Mouse (Mus musculus) forebrain, embryonic 11.5 days (tissue): ENCODE measurements around the gene Tmem9b. TPM values are rescaled to one million over a fixed set of nuclear protein-coding genes. Genes with fewer than 3 reads are reported as not detected.
A peak's percentile ranks its signal among the peaks of the same experiment; 100 is the strongest.

Experiments
- ATAC-seq: fragments of 200-750 bp; cut with Nextera tagmentation; replicated peaks from 2 replicates; pipeline ENCODE4 v1.8.0; 2017; ENCODE audit warnings: moderate TSS enrichment; ENCODE audit not compliant: low FRiP score
- DNase-seq: peaks from one replicate; pipeline ENCODE4 v3.0.0-alpha.2; 2017; ENCODE audit warnings: low spot score
- H3K27ac ChIP-seq: fragments of 300-500 bp; sonication (generic); 2 replicates; pipeline ENCODE4 v1.5.1; 2014; ENCODE audit warnings: low read depth, low read length
- H3K27me3 ChIP-seq: fragments of 300-500 bp; sonication (generic); 2 replicates; pipeline ENCODE4 v1.6.1; 2014; ENCODE audit warnings: mild to moderate bottlenecking, low read length, mixed read lengths; ENCODE audit not compliant: control insufficient read depth, insufficient read depth
- H3K36me3 ChIP-seq: fragments of 300-500 bp; sonication (generic); 2 replicates; pipeline ENCODE4 v1.6.1; 2014; ENCODE audit warnings: mild to moderate bottlenecking, low read length, moderate library complexity, mixed read lengths; ENCODE audit not compliant: control insufficient read depth, insufficient read depth
- H3K4me1 ChIP-seq: fragments of 300-500 bp; sonication (generic); replicated peaks from 2 replicates; pipeline ENCODE4 v1.6.1; 2014; ENCODE audit warnings: low read length, mixed read lengths; ENCODE audit not compliant: control insufficient read depth, insufficient read depth
- H3K4me2 ChIP-seq: fragments of 300-500 bp; sonication (generic); 2 replicates; pipeline ENCODE4 v1.6.1; 2014; ENCODE audit warnings: low read depth, mild to moderate bottlenecking, low read length, moderate library complexity, mixed read lengths; ENCODE audit not compliant: severe bottlenecking
- H3K4me3 ChIP-seq: fragments of 300-500 bp; sonication (generic); 2 replicates; pipeline ENCODE4 v1.5.1; 2014; ENCODE audit warnings: low read depth, low read length
- H3K9ac ChIP-seq: fragments of 300-500 bp; sonication (generic); 2 replicates; pipeline ENCODE4 v1.6.1; 2014; ENCODE audit warnings: low read length
- H3K9me3 ChIP-seq: fragments of 300-500 bp; sonication (generic); 2 replicates; pipeline ENCODE4 v1.6.1; 2016; ENCODE audit warnings: low read length, mixed read lengths; ENCODE audit not compliant: control insufficient read depth
- WGBS: fragments of 180-500 bp; shearing (Covaris S2); extraction: QIAGEN DNeasy Blood & Tissue Kit; methylation state at CpG from one replicate; pipeline ENCODE4 v1.1.7; 2014; 5-methylcytosine and 5-hydroxymethylcytosine counted together
- polyA plus RNA-seq: library from polyadenylated mRNA; unstranded; fragments of >200 nt; fragmentation: Nextera tagmentation; extraction: Ambion mirVana; gene quantifications from 2 replicates; pipeline ENCODE4 v1.2.1, GENCODE M21; 2014

Gene Tmem9b
- polyA plus RNA-seq: 45.7 and 47.1 TPM in 2 replicates

DNA sequence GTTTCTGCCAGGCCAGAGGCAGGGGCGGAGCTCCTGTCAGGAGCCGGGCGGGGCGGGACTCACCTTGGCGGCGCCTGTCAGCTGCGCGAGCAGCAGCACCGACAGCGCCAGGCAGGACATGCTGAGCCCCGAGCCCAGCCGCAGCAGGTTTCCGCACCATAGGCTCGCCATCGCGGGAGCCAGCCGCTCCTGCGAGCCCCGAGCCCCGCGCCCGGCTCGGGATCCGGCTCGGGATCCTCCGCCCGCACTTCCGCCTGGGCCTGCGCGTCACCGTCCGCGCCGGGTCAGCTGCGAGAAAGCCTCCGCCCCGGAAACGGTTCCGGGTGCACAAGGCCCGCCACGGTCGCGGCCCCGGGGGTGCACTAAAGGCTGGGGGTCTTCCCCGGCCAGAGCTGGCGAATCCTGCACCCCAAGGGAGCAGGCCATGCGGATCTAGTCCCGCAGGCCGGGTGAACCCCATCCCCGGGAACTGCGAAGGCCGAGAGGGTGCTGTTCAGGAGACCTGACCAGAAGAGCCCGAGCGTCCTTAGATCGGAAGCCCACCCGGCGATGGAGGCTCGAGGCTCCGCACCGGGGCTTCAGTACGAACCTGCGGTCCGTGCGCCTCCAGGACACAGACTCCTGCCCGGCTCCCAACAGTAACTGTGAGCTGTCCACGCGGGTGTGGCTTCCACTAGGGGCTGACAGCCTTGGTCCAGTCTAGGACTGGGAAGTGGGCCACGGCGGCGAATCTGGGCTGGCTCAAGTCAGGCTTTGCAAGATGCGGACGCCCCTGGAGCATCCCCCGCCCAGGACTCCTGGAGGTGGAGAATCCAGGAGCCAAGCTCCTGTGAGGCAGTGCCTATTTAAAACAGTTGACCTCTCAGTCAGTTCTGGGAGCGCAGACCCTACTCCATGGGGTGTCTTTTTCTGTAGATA is at the start of gene Tmem9b:
Gene Tmem9b (minus strand): TSS at position 868 of the 918 bp plus-strand sequence.
- H3K4me2 ChIP-seq: peak within 1 kb of the TSS; percentile 82

DNA sequence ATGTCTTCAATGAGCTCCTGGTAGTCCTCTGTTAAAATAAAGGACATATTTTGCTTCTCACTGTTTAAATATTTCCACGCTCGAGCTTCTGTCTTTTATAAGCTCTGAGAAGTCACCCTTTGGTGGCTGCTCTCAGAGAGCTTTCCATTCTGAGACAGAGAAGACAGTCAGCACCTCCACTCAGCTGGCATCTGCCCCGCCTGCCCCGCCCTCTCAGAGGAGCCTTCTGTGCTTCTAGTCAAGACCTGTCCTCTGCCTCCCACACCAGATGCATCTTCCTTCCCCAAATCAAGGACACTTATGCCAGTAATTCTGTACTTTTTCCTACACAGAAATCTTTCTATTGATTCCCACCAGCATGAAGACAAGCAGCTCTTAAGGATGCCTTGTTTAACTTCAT is 48.0 kb upstream of the Tmem9b start:
- Histone ChIP-seq H3K4me2 (no peak overlapping the region), H3K4me1 (no peaks in the 10 kb centered on the region), H3K4me3 (no peak overlapping the region), H3K9me3 (no peaks in the 10 kb centered on the region), H3K27ac (no peak overlapping the region), H3K36me3 (no peaks in the 10 kb centered on the region), H3K9ac (no peak overlapping the region), H3K27me3 (no peaks in the 10 kb centered on the region; the same call in 1 of the 2 replicates)
- no peak for DNase-seq
- ATAC-seq: no peak
- 89% methylated on average over 4 of the region's 4 CpGs for WGBS

More for the DNA sequence above, at the start of gene Tmem9b:
- no peaks in the 10 kb centered on the region for H3K9me3 ChIP-seq
- under 1% methylated on average over 72 of the region's 74 CpGs for WGBS
- peak; percentile 86 for DNase-seq
- ATAC-seq: peak; percentile 89
- H3K27ac ChIP-seq: peak within 1 kb of the TSS; percentile 0; the same call in 1 of the 2 replicates
- H3K27me3 ChIP-seq: no peaks in the 10 kb centered on the region
- H3K4me1 ChIP-seq: no peaks in the 10 kb centered on the region
- H3K36me3 ChIP-seq: no peaks in the 10 kb centered on the region
- H3K9ac ChIP-seq: peak within 1 kb of the TSS; percentile 89
- peak within 1 kb of the TSS; percentile 88 for H3K4me3 ChIP-seq

DNA sequence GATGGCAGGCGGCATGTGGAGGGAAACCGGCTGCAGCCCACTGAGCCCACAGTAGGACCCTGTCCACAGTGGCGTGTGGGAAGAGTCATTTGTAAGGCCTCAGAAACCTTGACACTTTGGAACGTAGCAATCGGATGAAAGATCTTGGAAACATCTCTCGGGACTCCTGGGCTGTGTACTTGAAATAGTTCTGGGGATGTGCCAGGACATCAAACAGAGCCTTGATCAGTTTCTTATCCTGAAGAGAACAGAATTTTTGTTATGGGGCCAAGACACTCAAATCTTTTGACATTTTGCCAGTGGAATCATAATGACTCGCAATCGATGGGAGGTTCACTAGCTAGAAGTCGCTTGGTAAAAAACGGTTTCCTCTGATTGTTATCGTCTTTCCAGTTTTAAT is 46.5 kb upstream of the Tmem9b start:
- Histone ChIP-seq H3K9me3 (no peaks in the 10 kb centered on the region), H3K36me3 (no peaks in the 10 kb centered on the region), H3K4me2 (no peak overlapping the region), H3K27ac (no peak overlapping the region), H3K27me3 (no peaks in the 10 kb centered on the region), H3K4me1 (no peaks in the 10 kb centered on the region), H3K4me3 (no peak overlapping the region), H3K9ac (no peak overlapping the region)
- ATAC-seq (no peak), DNase-seq (no peak)
- 93% methylated on average over 11 of the region's 11 CpGs for WGBS

DNA sequence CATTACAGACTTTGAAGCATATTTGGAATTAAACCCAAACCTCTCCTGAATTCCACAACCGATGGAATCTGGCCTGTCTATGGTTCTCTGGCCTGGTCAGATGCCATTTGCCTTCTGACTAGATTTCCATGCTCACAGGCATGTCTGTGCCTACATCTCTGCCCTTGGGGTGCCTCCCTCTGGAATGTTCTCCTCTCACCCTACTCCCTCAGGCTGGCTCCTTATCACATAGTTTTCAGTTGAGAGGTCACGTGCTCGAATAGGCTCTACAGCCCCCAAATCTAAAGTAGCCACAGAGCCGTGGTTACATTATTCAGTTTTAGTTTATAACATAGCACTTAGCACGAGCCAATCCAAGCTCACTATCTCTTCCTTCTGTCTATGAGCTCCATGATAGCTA is 42.9 kb upstream of the Tmem9b start:
- Histone ChIP-seq H3K4me3 (no peak overlapping the region), H3K27me3 (no peaks in the 10 kb centered on the region), H3K9ac (no peak overlapping the region), H3K4me1 (no peaks in the 10 kb centered on the region), H3K27ac (no peak overlapping the region), H3K9me3 (no peaks in the 10 kb centered on the region), H3K36me3 (no peaks in the 10 kb centered on the region), H3K4me2 (no peak overlapping the region)
- ATAC-seq (no peak), DNase-seq (no peak)
- WGBS: 87% methylated on average over 5 of the region's 5 CpGs

DNA sequence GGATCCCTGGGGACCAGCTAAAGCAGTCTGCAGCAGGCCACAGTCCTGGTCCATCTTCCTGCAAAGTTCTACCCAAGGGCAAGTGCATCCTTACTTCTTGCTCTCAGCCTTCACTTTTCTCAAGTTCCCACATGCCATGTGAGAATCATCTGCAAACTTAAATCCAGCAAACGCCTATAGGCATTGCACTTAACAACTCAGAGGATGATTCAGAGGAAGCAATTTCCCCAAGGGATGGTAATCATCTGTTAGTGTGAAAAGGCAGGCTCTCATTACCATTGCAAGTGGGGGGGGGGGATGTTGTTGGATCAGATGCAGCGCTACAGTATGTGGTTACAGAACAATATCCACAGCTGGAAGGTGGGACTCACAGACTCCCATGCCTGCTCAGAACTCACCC is 41.9 kb upstream of the Tmem9b start:
- no peak overlapping the region for H3K4me3 ChIP-seq
- no peak overlapping the region for H3K27ac ChIP-seq
- ATAC-seq (no peak), DNase-seq (no peak)
- no peaks in the 10 kb centered on the region for H3K9me3 ChIP-seq
- no peaks in the 10 kb centered on the region for H3K4me1 ChIP-seq
- H3K4me2 ChIP-seq: no peak overlapping the region
- H3K27me3 ChIP-seq: no peaks in the 10 kb centered on the region
- no peaks in the 10 kb centered on the region for H3K36me3 ChIP-seq
- no peak overlapping the region for H3K9ac ChIP-seq
- 79% methylated on average over 2 of the region's 2 CpGs for WGBS

DNA sequence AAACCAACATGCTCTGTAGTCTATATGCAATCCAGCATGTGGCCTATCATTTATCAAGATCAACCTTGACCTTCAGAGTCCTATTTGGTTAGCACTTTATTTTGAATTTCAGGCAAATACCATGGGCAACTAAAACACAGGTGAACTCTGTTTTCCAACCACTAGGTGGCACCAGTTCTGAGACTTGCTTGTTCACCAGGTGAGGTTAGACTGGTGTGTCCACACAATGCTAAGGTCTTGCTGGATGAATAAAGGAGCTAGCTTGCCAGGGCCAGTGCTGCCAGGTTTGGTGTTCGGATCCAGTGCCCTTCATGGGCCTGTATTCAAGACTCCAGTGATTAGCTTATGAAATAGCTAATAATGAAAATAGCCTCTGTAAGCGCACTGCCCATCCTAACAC is 40.1 kb upstream of the Tmem9b start:
- Histone ChIP-seq H3K27ac (no peak overlapping the region), H3K9me3 (no peaks in the 10 kb centered on the region), H3K4me3 (no peak overlapping the region), H3K36me3 (no peaks in the 10 kb centered on the region), H3K4me1 (no peaks in the 10 kb centered on the region), H3K27me3 (no peaks in the 10 kb centered on the region), H3K4me2 (no peak overlapping the region), H3K9ac (no peak overlapping the region)
- peak; percentile 72 for DNase-seq
- 74% methylated on average over 2 of the region's 2 CpGs for WGBS
- peak; percentile 64; the same call in 1 of the 2 replicates for ATAC-seq

DNA sequence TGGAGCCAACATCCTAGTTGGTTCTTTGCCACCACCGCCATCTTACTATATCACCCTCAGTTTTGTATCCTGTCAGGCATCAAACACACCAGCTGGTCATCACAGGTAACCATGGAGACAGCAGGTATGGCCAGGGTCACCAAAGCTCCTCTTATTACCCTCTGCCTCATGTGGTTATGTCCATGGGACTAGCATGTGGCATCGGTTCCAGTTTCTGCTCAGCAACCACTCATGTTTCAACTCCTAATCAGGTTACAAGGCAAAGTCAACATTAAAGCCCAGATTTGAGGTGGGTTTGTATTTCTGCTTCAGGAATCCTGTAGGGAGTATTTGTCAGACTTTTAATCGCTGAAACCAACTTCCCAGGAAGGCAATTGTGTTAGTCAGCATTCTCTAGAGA is 38.1 kb upstream of the Tmem9b start:
- 73% methylated on average over 3 of the region's 3 CpGs for WGBS
- Histone ChIP-seq H3K4me1 (no peaks in the 10 kb centered on the region), H3K9ac (no peak overlapping the region), H3K4me2 (no peak overlapping the region), H3K36me3 (no peaks in the 10 kb centered on the region), H3K4me3 (no peak overlapping the region), H3K9me3 (no peaks in the 10 kb centered on the region), H3K27me3 (no peaks in the 10 kb centered on the region), H3K27ac (no peak overlapping the region)
- ATAC-seq (no peak), DNase-seq (no peak)

DNA sequence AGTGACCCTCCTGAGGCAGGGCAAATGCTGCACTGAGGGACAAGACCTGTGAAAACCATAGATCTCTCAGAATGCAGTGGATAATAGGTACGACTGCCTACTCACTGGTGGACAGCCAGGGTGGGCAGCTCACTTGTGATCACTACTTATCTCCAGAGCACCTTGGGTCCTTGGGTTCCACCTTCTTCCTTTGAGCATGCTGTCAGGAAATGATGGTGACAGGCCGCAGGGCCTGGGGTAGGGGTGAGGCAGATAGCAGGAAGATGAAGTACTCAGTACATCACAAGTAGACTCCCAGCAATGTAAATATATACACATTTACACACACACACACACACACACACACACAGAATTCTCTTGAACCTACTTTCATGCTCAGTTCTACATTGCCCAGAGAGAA is 35.2 kb upstream of the Tmem9b start:
- H3K4me1 ChIP-seq: no peaks in the 10 kb centered on the region
- no peaks in the 10 kb centered on the region for H3K36me3 ChIP-seq
- ATAC-seq (no peak), DNase-seq (no peak)
- WGBS: 93% methylated on average over 2 of the region's 2 CpGs
- H3K4me3 ChIP-seq: no peak overlapping the region
- H3K9ac ChIP-seq: no peak overlapping the region
- H3K27ac ChIP-seq: no peak overlapping the region
- H3K27me3 ChIP-seq: peaks cover 9% of the 10 kb centered on the region; the same call in 1 of the 2 replicates
- H3K4me2 ChIP-seq: no peak overlapping the region
- no peaks in the 10 kb centered on the region for H3K9me3 ChIP-seq

DNA sequence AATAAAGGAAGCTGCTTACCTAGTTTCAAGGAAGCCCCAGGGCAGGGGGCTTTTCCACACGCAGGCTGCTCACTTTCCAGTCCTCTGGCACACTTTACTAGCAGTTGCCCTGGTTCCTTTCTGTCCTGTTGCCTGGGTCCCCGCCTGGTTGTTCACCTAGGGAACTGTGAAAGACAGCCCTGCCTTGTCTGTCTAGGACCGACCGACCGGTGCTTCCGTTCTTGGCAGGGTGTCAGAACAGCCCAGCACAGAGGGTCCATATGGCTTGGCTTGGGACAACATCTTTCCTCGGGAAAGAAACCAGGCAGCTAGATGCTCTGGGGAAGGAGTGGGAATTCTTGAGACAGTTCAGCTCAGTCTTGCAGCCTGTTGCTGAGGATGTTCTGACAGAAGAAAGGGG is 30.6 kb upstream of the Tmem9b start:
- no peaks in the 10 kb centered on the region for H3K36me3 ChIP-seq
- H3K27ac ChIP-seq: no peak overlapping the region
- DNase-seq (no peak), ATAC-seq (no peak)
- H3K9ac ChIP-seq: no peak overlapping the region
- WGBS: 68% methylated on average over 7 of the region's 7 CpGs
- H3K27me3 ChIP-seq: peaks cover 39% of the 10 kb centered on the region
- H3K4me1 ChIP-seq: peaks cover 4% of the 10 kb centered on the region; the same call in 1 of the 2 replicates
- no peak overlapping the region for H3K4me2 ChIP-seq
- no peaks in the 10 kb centered on the region for H3K9me3 ChIP-seq
- H3K4me3 ChIP-seq: no peak overlapping the region
